Comparison of ENCODE assay signal across 9 mouse cellular contexts in genomic region chr11:51960967-51961471, GRCm38 (mm10). TPM values are rescaled to one million over a fixed set of nuclear protein-coding genes. Genes with fewer than 3 reads are reported as not detected.
DNase-seq lines count a peak whose midpoint lies in the region; ATAC-seq and TF ChIP-seq lines count a peak whose summit lies in the region.
"Had no signal": no experiment of that assay in that cellular context is flagged by ENCODE, and none has a peak within 500 bp of the region (broad histone marks: within the 10 kb centered on the region; RNA-seq: fewer than 3 reads in every experiment).

No protein-coding gene starts in this region.

- H3K9ac ChIP-seq in hindbrain, embryonic 11.5 days (ENCODE audit: low read depth, low read length): no peak overlapping the region
- H3K9ac ChIP-seq in midbrain, embryonic 11.5 days (ENCODE audit: low read length): no peak overlapping the region
- H3K9ac ChIP-seq: limb, embryonic 12.5 days had no signal

- peak overlapping the region; percentile 44 for H3K27ac ChIP-seq in gastrocnemius, adult 2 months
- H3K27ac ChIP-seq in hindbrain, embryonic 11.5 days (ENCODE audit: low read depth, low read length): no peak overlapping the region
- no peak overlapping the region for H3K27ac ChIP-seq in midbrain, embryonic 11.5 days (ENCODE audit: low read depth, low read length)
- H3K27ac ChIP-seq: limb, embryonic 12.5 days had no signal

- H3K27me3 ChIP-seq in myocyte (ENCODE audit: control insufficient read depth, insufficient read depth, insufficient read length): no peaks in the 10 kb centered on the region
- H3K27me3 ChIP-seq in hindbrain, embryonic 11.5 days (ENCODE audit: control insufficient read depth, insufficient read depth, low read length): no peaks in the 10 kb centered on the region
- no peaks in the 10 kb centered on the region for H3K27me3 ChIP-seq in midbrain, embryonic 11.5 days (ENCODE audit: control insufficient read depth, insufficient read depth, low read length)
- H3K27me3 ChIP-seq: limb, embryonic 12.5 days had no signal

- H3K79me2 ChIP-seq in myocyte (ENCODE audit: control insufficient read depth, insufficient read depth): no peaks in the 10 kb centered on the region

- H3ac ChIP-seq in myocyte (ENCODE audit: control insufficient read depth, insufficient read length): no peak overlapping the region

- no peak overlapping the region for H3K4me2 ChIP-seq in myocyte (ENCODE audit: low read depth)
- no peak overlapping the region for H3K4me2 ChIP-seq in hindbrain, embryonic 11.5 days (replicated peaks; ENCODE audit: low read depth, low read length)
- H3K4me2 ChIP-seq in midbrain, embryonic 11.5 days: no peak overlapping the region
- H3K4me2 ChIP-seq: limb, embryonic 12.5 days had no signal

- no peak for TF ChIP-seq POLR2A in myocyte (IDR thresholded peaks at IDR 0.05; ENCODE audit: insufficient read length, low read depth)

- H3K36me3 ChIP-seq in myocyte (ENCODE audit: control insufficient read depth, insufficient read depth): no peaks in the 10 kb centered on the region
- H3K36me3 ChIP-seq in hindbrain, embryonic 11.5 days (ENCODE audit: control insufficient read depth, insufficient read depth, low read length): no peaks in the 10 kb centered on the region
- H3K36me3 ChIP-seq in midbrain, embryonic 11.5 days (ENCODE audit: control insufficient read depth, insufficient read depth, low read length): no peaks in the 10 kb centered on the region
- H3K36me3 ChIP-seq: limb, embryonic 12.5 days had no signal

- H3K4me3 ChIP-seq in gastrocnemius, adult 2 months: no peak overlapping the region
- H3K4me3 ChIP-seq in myocyte: no peak overlapping the region
- no peak overlapping the region for H3K4me3 ChIP-seq in hindbrain, embryonic 11.5 days (ENCODE audit: low read depth, low read length)
- H3K4me3 ChIP-seq in midbrain, embryonic 11.5 days (ENCODE audit: low read depth, low read length): no peak overlapping the region
- H3K4me3 ChIP-seq: limb, embryonic 12.5 days had no signal

- intact Hi-C loops in gastrocnemius, adult 2 months (cut with DNase I): no loop called here

- no peaks in the 10 kb centered on the region for H3K9me3 ChIP-seq in hindbrain, embryonic 11.5 days (ENCODE audit: control insufficient read depth, low read length)
- H3K9me3 ChIP-seq in midbrain, embryonic 11.5 days (ENCODE audit: control insufficient read depth, low read length): no peaks in the 10 kb centered on the region

- DNase-seq in gastrocnemius, adult 2 months: peak; percentile 71
- DNase-seq in gastrocnemius, postnatal 4 days (ENCODE audit: low spot score in 2 of 2): no peak
- DNase-seq in Muller cell, postnatal 12 days (ENCODE audit: inconsistent ontology term): peak; percentile 36
- no peak for DNase-seq in hindbrain, embryonic 11.5 days (ENCODE audit: low spot score)
- DNase-seq in cerebellum, adult 18-20 months: no peak
- DNase-seq in midbrain, embryonic 11.5 days (ENCODE audit: low spot score, missing footprints): no peak

- 76% methylated on average over 11 of the region's 11 CpGs for WGBS in hindbrain, embryonic 11.5 days
- 77% methylated on average over 11 of the region's 11 CpGs for WGBS in midbrain, embryonic 11.5 days

- TF ChIP-seq CTCF in gastrocnemius, adult 2 months (IDR thresholded peaks at IDR 0.05): peak; percentile 46

- H3K4me1 ChIP-seq in hindbrain, embryonic 11.5 days (replicated peaks; ENCODE audit: control insufficient read depth, insufficient read depth, low read length): no peaks in the 10 kb centered on the region
- H3K4me1 ChIP-seq in midbrain, embryonic 11.5 days (ENCODE audit: control insufficient read depth, insufficient read depth, low read length): no peaks in the 10 kb centered on the region
- H3K4me1 ChIP-seq: limb, embryonic 12.5 days had no signal

- peak; percentile 42 for ATAC-seq in granulocyte monocyte progenitor cell, adult 5-6 weeks (replicated peaks; ENCODE audit: poor library complexity, severe bottlenecking)
- ATAC-seq in hindbrain, embryonic 11.5 days (ENCODE audit: low FRiP score): no peak
- no peak for ATAC-seq in midbrain, embryonic 11.5 days (ENCODE audit: low FRiP score)

TF ChIP-seq in myocyte, 11 proteins besides CTCF, POLR2A, EP300 and RAD21:
- TF ChIP-seq TCF12 (IDR thresholded peaks at IDR 0.05; ENCODE audit: insufficient read depth, poor library complexity, severe bottlenecking): no peak
- peak in 2 of 3 experiments; percentile 30 to 46 for TF ChIP-seq MYOD1 (IDR thresholded peaks at IDR 0.05; ENCODE audit: control insufficient read depth in 1 of 3, insufficient read length in 2 of 3, low read depth in 2 of 3)
- peak in 1 of 3 experiments; percentile 51 for TF ChIP-seq MYOG (IDR thresholded peaks at IDR 0.05; ENCODE audit: control insufficient read depth in 1 of 3, insufficient read depth in 1 of 3, insufficient read length in 2 of 3, low read depth in 2 of 3)

RNA-seq across cellular contexts. Expression of gene Cdkn2aipnl, which starts 6.4 kb away (rescaled TPM):
- 10 to 100 TPM; 16.9 to 30.0 TPM for total RNA-seq in gastrocnemius, adult 2 months (2021)
- 10 to 100 TPM; 25.7 to 26.7 TPM for total RNA-seq in gastrocnemius, postnatal 4 days (2021)
- total RNA-seq in granulocyte monocyte progenitor cell, adult 5-6 weeks (2014; fragmentation: Nextera tagmentation): 70.1 and 81.1 TPM in 2 replicates
- total RNA-seq in granulocyte monocyte progenitor cell, adult 5-6 weeks (2017): 70.1 and 72.9 TPM in 2 replicates
- polyA plus RNA-seq in myocyte (2012; fragmentation: generic; extraction: Trizol): 31.8 TPM
- polyA plus RNA-seq in hindbrain, embryonic 11.5 days (2014; fragmentation: Nextera tagmentation; extraction: Ambion mirVana): 111 and 134 TPM in 2 replicates
- 141 and 142 TPM in 2 replicates for polyA plus RNA-seq in midbrain, embryonic 11.5 days (2014; fragmentation: Nextera tagmentation; extraction: Ambion mirVana)

RNA-seq across cellular contexts. Expression of gene Ube2b, which starts 39.5 kb away (rescaled TPM):
- 100 to 1,000 TPM; 519 to 559 TPM for total RNA-seq in gastrocnemius, adult 2 months (2021)
- total RNA-seq in gastrocnemius, postnatal 4 days (2021): 100 to 1,000 TPM; 190 to 225 TPM
- total RNA-seq in granulocyte monocyte progenitor cell, adult 5-6 weeks (2014; fragmentation: Nextera tagmentation): 72.9 and 101 TPM in 2 replicates
- total RNA-seq in granulocyte monocyte progenitor cell, adult 5-6 weeks (2017): 74.2 and 93.1 TPM in 2 replicates
- polyA plus RNA-seq in myocyte (2012; fragmentation: generic; extraction: Trizol): 67.0 TPM
- 193 and 205 TPM in 2 replicates for polyA plus RNA-seq in hindbrain, embryonic 11.5 days (2014; fragmentation: Nextera tagmentation; extraction: Ambion mirVana)
- polyA plus RNA-seq in midbrain, embryonic 11.5 days (2014; fragmentation: Nextera tagmentation; extraction: Ambion mirVana): 192 and 214 TPM in 2 replicates

RNA-seq across cellular contexts. Expression of gene Cdkl3, which starts 43.0 kb away (rescaled TPM):
- total RNA-seq in gastrocnemius, adult 2 months (2021): 1 to 10 TPM; 1.5 to 3.2 TPM
- total RNA-seq in gastrocnemius, postnatal 4 days (2021): 10 to 100 TPM; 11.1 to 14.0 TPM
- total RNA-seq in granulocyte monocyte progenitor cell, adult 5-6 weeks (2014; fragmentation: Nextera tagmentation): 2.5 and 5.2 TPM in 2 replicates
- 3.5 and 8.1 TPM in 2 replicates for total RNA-seq in granulocyte monocyte progenitor cell, adult 5-6 weeks (2017)
- polyA plus RNA-seq in myocyte (2012; fragmentation: generic; extraction: Trizol): 2.2 TPM
- polyA plus RNA-seq in hindbrain, embryonic 11.5 days (2014; fragmentation: Nextera tagmentation; extraction: Ambion mirVana): 12.0 and 15.9 TPM in 2 replicates
- 11.0 and 16.6 TPM in 2 replicates for polyA plus RNA-seq in midbrain, embryonic 11.5 days (2014; fragmentation: Nextera tagmentation; extraction: Ambion mirVana)

Comparison
In these comparisons a context has a peak if more than half of its experiments do, and no peak if none do; other contexts are left out.
1. DNase-seq: peak in gastrocnemius, adult 2 months (single experiment) and Muller cell, postnatal 12 days (single experiment); none in gastrocnemius, postnatal 4 days (0 of 2), hindbrain, embryonic 11.5 days (single experiment), cerebellum, adult 18-20 months (0 of 2) and midbrain, embryonic 11.5 days (single experiment).